Comparison of ENCODE assay signal across 8 mouse cellular contexts in genomic region chr3:103102454-103103390, GRCm38 (mm10). TPM values are rescaled to one million over a fixed set of nuclear protein-coding genes. Genes with fewer than 3 reads are reported as not detected.
DNase-seq lines count a peak whose midpoint lies in the region; ATAC-seq and TF ChIP-seq lines count a peak whose summit lies in the region.

Gene Dennd2c, plus strand, starts transcription at chr3:103102604.

- H3K9me3 ChIP-seq in lung, embryonic 14.5 days (ENCODE audit: low read depth, low read length), result no peaks in the 10 kb centered on the region

- no peaks in the 10 kb centered on the region; the same call in 1 of the 2 replicates for H3K4me1 ChIP-seq in lung, embryonic 14.5 days (ENCODE audit: insufficient read depth)

- WGBS in lung, embryonic 14.5 days, result 1% methylated on average over 72 of the region's 72 CpGs

- peak within 1 kb of the TSS; percentile 79 for H3K27ac ChIP-seq in lung, embryonic 14.5 days (ENCODE audit: low read depth)

- H3K9ac ChIP-seq in lung, embryonic 14.5 days, result peak within 1 kb of the TSS; percentile 77

- H3K4me3 ChIP-seq in lung, embryonic 14.5 days (ENCODE audit: low read depth, low read length), result peak within 1 kb of the TSS; percentile 74

- H3K27me3 ChIP-seq in lung, embryonic 14.5 days (ENCODE audit: insufficient read depth, low read length), result no peaks in the 10 kb centered on the region

- H3K36me3 ChIP-seq in lung, embryonic 14.5 days (ENCODE audit: insufficient read depth), result no peaks in the 10 kb centered on the region

- peak within 1 kb of the TSS; percentile 76 for H3K4me2 ChIP-seq in lung, embryonic 14.5 days

- peak; percentile 82 for DNase-seq in MN1 (ENCODE audit: low spot score)
- DNase-seq in cerebellum, adult 9-10 months, result peak; percentile 15
- peak; percentile 32 to 38 for DNase-seq in layer of hippocampus, adult 8-10 months (ENCODE audit: low spot score in 2 of 2)
- peak; percentile 97 for DNase-seq in lung, embryonic 14.5 days
- peak; percentile 75 to 82 for DNase-seq in thymus, adult 18-20 months

- peak; percentile 60 for ATAC-seq in frontal cortex, adult (ENCODE audit: low TSS enrichment)
- peak; percentile 93 to 95 for ATAC-seq in hematopoietic stem cell, adult 5-6 weeks (replicated peaks in 1 of 2; ENCODE audit: insufficient read depth in 1 of 2, low FRiP score in 2 of 2, low TSS enrichment in 1 of 2, low read depth in 1 of 2, poor library complexity in 2 of 2, severe bottlenecking in 2 of 2)
- peak; percentile 99 for ATAC-seq in lung, embryonic 14.5 days (ENCODE audit: insufficient read depth)
- peak; percentile 83 for ATAC-seq in neutrophil, adult 5-6 weeks (ENCODE audit: extremely low read depth, insufficient number of reproducible peaks, low FRiP score, poor library complexity, severe bottlenecking)

- no peak for TF ChIP-seq CTCF in lung, embryonic 14.5 days (IDR thresholded peaks at IDR 0.05; ENCODE audit: low read depth)

RNA-seq across cellular contexts. Expression of gene Dennd2c, which starts in this region (rescaled TPM):
- 1.6 and 1.8 TPM in 2 replicates for total RNA-seq in hematopoietic stem cell, adult 5-6 weeks (2017)
- 1 to 10 TPM in 2 of 4 experiments, under 1 TPM in 2; 0.39 to 1.1 (median 0.75) TPM for total RNA-seq in layer of hippocampus, adult 8-10 months (2022)
- polyA plus RNA-seq in lung, embryonic 14.5 days (2014; fragmentation: Nextera tagmentation; extraction: Ambion mirVana), result 5.2 and 5.8 TPM in 2 replicates
- total RNA-seq in neutrophil, adult 5-6 weeks (2017), result 0.61 and 0.81 TPM in 2 replicates

Comparison
In these comparisons a context has a peak if more than half of its experiments do, and no peak if none do; other contexts are left out.
1. Peak in every context shown above with its lines: DNase-seq, ATAC-seq, H3K4me3 ChIP-seq and H3K27ac ChIP-seq.
2. Peak in ATAC-seq in neutrophil, adult 5-6 weeks; RNA of the gene not detected or under 1 TPM.
3. DNase-seq: peak in every context shown above with its lines; median percentile 97 in lung, embryonic 14.5 days; 82 in MN1; 78 in thymus, adult 18-20 months; 35 in layer of hippocampus, adult 8-10 months; 15 in cerebellum, adult 9-10 months.